Mouse (Mus musculus) heart, embryonic 10.5 days (tissue): ENCODE data around the gene Fam129a. TPM values are rescaled to one million over a fixed set of nuclear protein-coding genes. Genes with fewer than 3 reads are reported as not detected.

Source experiments
- DNase-seq: peaks from one replicate; pipeline ENCODE4 v3.0.0-alpha.2; 2017; ENCODE audit warnings: low spot score
- H3K27ac ChIP-seq: fragments of 300-500 bp; sonication (generic); 2 replicates; pipeline ENCODE4 v1.5.1; 2016; ENCODE audit warnings: mild to moderate bottlenecking
- H3K27me3 ChIP-seq: fragments of 300-500 bp; sonication (generic); 2 replicates; pipeline ENCODE4 v1.6.1; 2016; ENCODE audit warnings: mild to moderate bottlenecking; ENCODE audit not compliant: poor library complexity, insufficient read depth, severe bottlenecking
- H3K36me3 ChIP-seq: fragments of 300-500 bp; sonication (generic); 2 replicates; pipeline ENCODE4 v1.6.1; 2016; ENCODE audit warnings: mild to moderate bottlenecking, moderate library complexity
- H3K4me1 ChIP-seq: fragments of 300-500 bp; sonication (generic); 2 replicates; pipeline ENCODE4 v1.6.1; 2016; ENCODE audit warnings: mild to moderate bottlenecking
- H3K4me3 ChIP-seq: fragments of 300-500 bp; sonication (generic); 2 replicates; pipeline ENCODE4 v1.5.1; 2016; ENCODE audit warnings: mild to moderate bottlenecking, moderate library complexity
- H3K9me3 ChIP-seq: fragments of 300-500 bp; sonication (generic); 2 replicates; pipeline ENCODE4 v1.6.1; 2016; ENCODE audit warnings: mild to moderate bottlenecking, moderate library complexity
- WGBS: fragments of 180-500 bp; shearing (Covaris S2); methylation state at CpG from one replicate; pipeline ENCODE4 v1.1.7; 2016; 5-methylcytosine and 5-hydroxymethylcytosine counted together
- polyA plus RNA-seq: library from polyadenylated mRNA; unstranded; fragments of >200 nt; fragmentation: Nextera tagmentation; extraction: Ambion mirVana; gene quantifications from 2 replicates; pipeline ENCODE4 v1.2.1, GENCODE M21; 2016

Fam129a gene
- polyA plus RNA-seq, 1 experiment from 2014 or later, result 2.0 TPM

GRCm38 (mm10) chr1:151664837-151665431, 93.9 kb downstream of the Fam129a start:
- H3K4me1 ChIP-seq, result peaks cover 14% of the 10 kb centered on the region
- H3K27ac ChIP-seq, result no peak overlapping the region
- WGBS, result 74% methylated on average over 7 of the region's 7 CpGs
- DNase-seq, result no peak
- no peaks in the 10 kb centered on the region for H3K27me3 ChIP-seq
- H3K4me3 ChIP-seq, result no peak overlapping the region
- H3K9me3 ChIP-seq, result no peaks in the 10 kb centered on the region
- H3K36me3 ChIP-seq, result no peaks in the 10 kb centered on the region

- no peak for DNase-seq
- Histone ChIP-seq H3K36me3 (no peaks in the 10 kb centered on the region), H3K4me3 (no peak overlapping the region), H3K4me1 (peaks cover 14% of the 10 kb centered on the region), H3K27me3 (no peaks in the 10 kb centered on the region), H3K9me3 (no peaks in the 10 kb centered on the region), H3K27ac (no peak overlapping the region)
- 63% methylated on average over 10 of the region's 10 CpGs for WGBS
Observed at GRCm38 (mm10) chr1:151667351-151668074, 96.5 kb downstream of the Fam129a start.

- no peak overlapping the region for H3K4me3 ChIP-seq
- H3K36me3 ChIP-seq, result no peaks in the 10 kb centered on the region
- H3K4me1 ChIP-seq, result peaks cover 14% of the 10 kb centered on the region
- H3K9me3 ChIP-seq, result no peaks in the 10 kb centered on the region
- DNase-seq, result no peak
- 86% methylated on average over 9 of the region's 9 CpGs for WGBS
- H3K27ac ChIP-seq, result no peak overlapping the region
- no peaks in the 10 kb centered on the region for H3K27me3 ChIP-seq
Observed at GRCm38 (mm10) chr1:151670006-151670591, 99.1 kb downstream of the Fam129a start.

GRCm38 (mm10) chr1:151675684-151676083, 104.7 kb downstream of the Fam129a start:
- DNase-seq, result no peak
- peaks cover 30% of the 10 kb centered on the region for H3K4me1 ChIP-seq
- H3K27me3 ChIP-seq, result no peaks in the 10 kb centered on the region
- no peaks in the 10 kb centered on the region for H3K9me3 ChIP-seq
- no peak overlapping the region for H3K4me3 ChIP-seq
- H3K27ac ChIP-seq, result peak overlapping the region; percentile 36; the same call in 1 of the 2 replicates
- WGBS, result 69% methylated on average over 5 of the region's 5 CpGs
- no peaks in the 10 kb centered on the region for H3K36me3 ChIP-seq

GRCm38 (mm10) chr1:151677185-151677809, 106.3 kb downstream of the Fam129a start:
- H3K9me3 ChIP-seq, result no peaks in the 10 kb centered on the region
- peak overlapping the region; percentile 22; the same call in 1 of the 2 replicates for H3K4me3 ChIP-seq
- WGBS, result 16% methylated on average over 3 of the region's 4 CpGs
- DNase-seq, result no peak
- H3K4me1 ChIP-seq, result peaks cover 24% of the 10 kb centered on the region
- H3K27me3 ChIP-seq, result no peaks in the 10 kb centered on the region
- H3K27ac ChIP-seq, result peak overlapping the region; percentile 85
- no peaks in the 10 kb centered on the region for H3K36me3 ChIP-seq

GRCm38 (mm10) chr1:151677975-151678374, 107.0 kb downstream of the Fam129a start:
- peak overlapping the region; percentile 53 for H3K27ac ChIP-seq

GRCm38 (mm10) chr1:151679153-151679552, 108.2 kb downstream of the Fam129a start:
- Histone ChIP-seq H3K27me3 (no peaks in the 10 kb centered on the region), H3K27ac (no peak overlapping the region), H3K9me3 (no peaks in the 10 kb centered on the region), H3K4me1 (peaks cover 24% of the 10 kb centered on the region), H3K4me3 (no peak overlapping the region), H3K36me3 (no peaks in the 10 kb centered on the region)
- DNase-seq, result no peak
- 87% methylated on average over 7 of the region's 7 CpGs for WGBS

More at GRCm38 (mm10) chr1:151677975-151678374, 107.0 kb downstream of the Fam129a start:
- WGBS, result 73% methylated on average over 4 of the region's 4 CpGs
- no peaks in the 10 kb centered on the region for H3K9me3 ChIP-seq
- peaks cover 24% of the 10 kb centered on the region for H3K4me1 ChIP-seq
- no peak for DNase-seq
- no peak overlapping the region for H3K4me3 ChIP-seq
- H3K36me3 ChIP-seq, result no peaks in the 10 kb centered on the region
- no peaks in the 10 kb centered on the region for H3K27me3 ChIP-seq

GRCm38 (mm10) chr1:151679883-151680613, 109.1 kb downstream of the Fam129a start:
- Histone ChIP-seq H3K27ac (0 out of 2 replicates have a peak overlapping the region, but pooled peaks have one; percentile 49), H3K4me3 (no peak overlapping the region), H3K9me3 (no peaks in the 10 kb centered on the region), H3K36me3 (no peaks in the 10 kb centered on the region), H3K27me3 (no peaks in the 10 kb centered on the region), H3K4me1 (peaks cover 24% of the 10 kb centered on the region)
- no peak for DNase-seq
- 81% methylated on average over 4 of the region's 4 CpGs for WGBS

GRCm38 (mm10) chr1:151680971-151681370, 110.0 kb downstream of the Fam129a start:
- 92% methylated on average over 3 of the region's 3 CpGs for WGBS

GRCm38 (mm10) chr1:151682896-151683295, 111.9 kb downstream of the Fam129a start:
- Histone ChIP-seq H3K36me3 (no peaks in the 10 kb centered on the region), H3K27ac (no peak overlapping the region), H3K9me3 (no peaks in the 10 kb centered on the region), H3K27me3 (no peaks in the 10 kb centered on the region), H3K4me3 (no peak overlapping the region), H3K4me1 (peaks cover 20% of the 10 kb centered on the region)
- no peak for DNase-seq
- WGBS, result 90% methylated on average over 6 of the region's 6 CpGs

More at GRCm38 (mm10) chr1:151680971-151681370, 110.0 kb downstream of the Fam129a start:
- Histone ChIP-seq H3K36me3 (no peaks in the 10 kb centered on the region), H3K4me1 (peaks cover 25% of the 10 kb centered on the region), H3K27ac (no peak overlapping the region), H3K27me3 (no peaks in the 10 kb centered on the region), H3K4me3 (no peak overlapping the region), H3K9me3 (no peaks in the 10 kb centered on the region)
- DNase-seq, result no peak

- 0 out of 2 replicates have a peak overlapping the region, but pooled peaks have one; percentile 6 for H3K27ac ChIP-seq
- H3K4me3 ChIP-seq, result no peak overlapping the region
- no peaks in the 10 kb centered on the region for H3K9me3 ChIP-seq
- WGBS, result 80% methylated on average over 7 of the region's 7 CpGs
- H3K4me1 ChIP-seq, result peaks cover 20% of the 10 kb centered on the region
- no peak for DNase-seq
- H3K27me3 ChIP-seq, result no peaks in the 10 kb centered on the region
- H3K36me3 ChIP-seq, result no peaks in the 10 kb centered on the region
Observed at GRCm38 (mm10) chr1:151684451-151684892, 113.5 kb downstream of the Fam129a start.

- 0 out of 2 replicates have a peak overlapping the region, but pooled peaks have one; percentile 6 for H3K27ac ChIP-seq
- 83% methylated on average over 5 of the region's 5 CpGs for WGBS
- peaks cover 20% of the 10 kb centered on the region for H3K4me1 ChIP-seq
- H3K4me3 ChIP-seq, result no peak overlapping the region
- H3K27me3 ChIP-seq, result no peaks in the 10 kb centered on the region
- H3K36me3 ChIP-seq, result no peaks in the 10 kb centered on the region
- DNase-seq, result no peak
- no peaks in the 10 kb centered on the region for H3K9me3 ChIP-seq
Observed at GRCm38 (mm10) chr1:151684978-151685377, 114.0 kb downstream of the Fam129a start.
